Mouse (Mus musculus) CH12.LX (cell line): ENCODE results near the gene Ttc33. TPM values are rescaled to one million over a fixed set of nuclear protein-coding genes. Genes with fewer than 3 reads are reported as not detected.
A peak's percentile ranks its signal among the peaks of the same experiment; 100 is the strongest.

Source experiments
- DNase-seq: peaks from one replicate; pipeline ENCODE4 v3.0.0-alpha.2; 2013; ENCODE audit errors: extremely low read depth
- H3K27ac ChIP-seq: 2 replicates; pipeline ENCODE4 v1.5.1; 2012; ENCODE audit warnings: low read depth, mild to moderate bottlenecking, control low read depth, moderate library complexity; ENCODE audit not compliant: insufficient read depth
- H3K27me3 ChIP-seq: replicated peaks from 2 replicates; pipeline ENCODE3; 2012; ENCODE audit warnings: inconsistent platforms
- H3K36me3 ChIP-seq, 2 experiments: replicated peaks in 1 of 2; 2 replicates each; pipeline versions ENCODE3 to v1.6.1; 2012; ENCODE audit warnings: inconsistent platforms in 1 of 2, low read length in 1 of 2, mild to moderate bottlenecking in 1 of 2, mixed read lengths in 1 of 2, moderate library complexity in 1 of 2; ENCODE audit not compliant: control insufficient read depth in 1 of 2, insufficient read depth in 1 of 2
- H3K4me1 ChIP-seq, 2 experiments: 2 replicates each; pipeline ENCODE4 v1.6.1; 2012; ENCODE audit warnings: inconsistent platforms in 1 of 2, moderate library complexity in 1 of 2; ENCODE audit not compliant: insufficient read depth in 2 of 2, control insufficient read depth in 1 of 2
- H3K4me2 ChIP-seq: 2 replicates; pipeline ENCODE4 v1.6.1; 2012; ENCODE audit warnings: low read depth, mild to moderate bottlenecking, control low read depth; ENCODE audit not compliant: poor library complexity, insufficient read depth, severe bottlenecking
- H3K4me3 ChIP-seq, 3 experiments: fragments of 150-350 bp in 1 of 3; sonication (generic) in 1 of 3; replicated peaks in 1 of 3; 2 replicates each; pipeline versions ENCODE3 to v1.5.1; 2011 to 2012; ENCODE audit warnings: low read depth in 2 of 3, low read length in 2 of 3, mild to moderate bottlenecking in 2 of 3, moderate library complexity in 2 of 3, control low read depth in 1 of 3, improper control_type of control experiment in 1 of 3, inconsistent platforms in 1 of 3, mixed read lengths in 1 of 3; ENCODE audit not compliant: poor library complexity in 1 of 3
- H3K79me2 ChIP-seq: replicated peaks from 2 replicates; pipeline ENCODE4 v1.6.1; 2012; ENCODE audit warnings: mild to moderate bottlenecking, moderate library complexity; ENCODE audit not compliant: control insufficient read depth, poor library complexity, insufficient read depth, severe bottlenecking; ENCODE audit errors: extremely low read depth
- H3K9ac ChIP-seq: 2 replicates; pipeline ENCODE4 v1.6.1; 2012; ENCODE audit warnings: low read depth, mild to moderate bottlenecking, control low read depth, moderate library complexity; ENCODE audit not compliant: insufficient read depth
- H3K9me3 ChIP-seq: replicated peaks from 2 replicates; pipeline ENCODE3; 2012; ENCODE audit warnings: low read length, inconsistent platforms, mixed read lengths
- BHLHE40 ChIP-seq: IDR thresholded peaks from 2 replicates; pipeline ENCODE4 v1.6.1; 2011; ENCODE audit warnings: mild to moderate bottlenecking, low read depth, low read length, improper control_type of control experiment
- CHD1 ChIP-seq: IDR thresholded peaks from 2 replicates; pipeline ENCODE4 v1.6.1; 2012; ENCODE audit warnings: low read depth, low read length, improper control_type of control experiment, inconsistent platforms
- CHD2 ChIP-seq: IDR thresholded peaks from 2 replicates; pipeline ENCODE4 v1.6.1; 2011; ENCODE audit warnings: low read length, improper control_type of control experiment
- CTCF ChIP-seq, 2 experiments: IDR thresholded peaks in 1 of 2; conservative IDR thresholded peaks in 1 of 2; 2 replicates each; pipeline ENCODE4 v1.5.1; 2011 to 2012; ENCODE audit warnings: low read depth in 2 of 2, low read length in 2 of 2, improper control_type of control experiment in 1 of 2, inconsistent platforms in 1 of 2, mild to moderate bottlenecking in 1 of 2, moderate library complexity in 1 of 2
- ELF1 ChIP-seq: IDR thresholded peaks from 2 replicates; pipeline ENCODE4 v1.6.1; 2014; ENCODE audit warnings: low read depth, mild to moderate bottlenecking, inconsistent platforms, low read length, improper control_type of control experiment
- GABPA ChIP-seq: IDR thresholded peaks from 2 replicates; pipeline ENCODE4 v1.6.1; 2012; ENCODE audit warnings: low read depth, low read length, improper control_type of control experiment, inconsistent platforms; ENCODE audit not compliant: insufficient replicate concordance
- HCFC1 ChIP-seq: IDR thresholded peaks from 2 replicates; pipeline ENCODE4 v1.6.1; 2012; ENCODE audit warnings: low read depth, mild to moderate bottlenecking, inconsistent platforms, low read length, improper control_type of control experiment
- IRF4 ChIP-seq: IDR thresholded peaks from 2 replicates; pipeline ENCODE4 v1.6.1; 2014; ENCODE audit warnings: low read depth, mild to moderate bottlenecking, inconsistent platforms, low read length, improper control_type of control experiment
- JUN ChIP-seq: IDR thresholded peaks from 2 replicates; pipeline ENCODE4 v1.6.1; 2011; ENCODE audit warnings: low read depth, mild to moderate bottlenecking, low read length, improper control_type of control experiment, moderate library complexity; ENCODE audit not compliant: insufficient read depth
- JUND ChIP-seq: conservative IDR thresholded peaks from 2 replicates; pipeline ENCODE4 v1.6.1; 2011; ENCODE audit warnings: low read depth, low read length, improper control_type of control experiment
- KAT2A ChIP-seq: IDR thresholded peaks from 2 replicates; pipeline ENCODE4 v1.6.1; 2012; ENCODE audit warnings: low read length, improper control_type of control experiment, inconsistent platforms; ENCODE audit not compliant: insufficient replicate concordance
- MAFK ChIP-seq: IDR thresholded peaks from 2 replicates; pipeline ENCODE4 v1.6.1; 2011; ENCODE audit warnings: low read length, improper control_type of control experiment; ENCODE audit not compliant: insufficient replicate concordance
- MAX ChIP-seq: IDR thresholded peaks from 2 replicates; pipeline ENCODE4 v1.6.1; 2011; ENCODE audit warnings: low read length, improper control_type of control experiment
- MXI1 ChIP-seq: IDR thresholded peaks from 2 replicates; pipeline ENCODE4 v1.6.1; 2011; ENCODE audit warnings: mild to moderate bottlenecking, low read depth, low read length, improper control_type of control experiment
- PAX5 ChIP-seq: IDR thresholded peaks from 2 replicates; pipeline ENCODE4 v1.6.1; 2012; ENCODE audit warnings: low read length, inconsistent platforms, mixed read lengths
- RAD21 ChIP-seq: IDR thresholded peaks from 2 replicates; pipeline ENCODE4 v1.6.1; 2011; ENCODE audit warnings: low read depth, mild to moderate bottlenecking, low read length, improper control_type of control experiment, moderate library complexity
- SMC3 ChIP-seq: IDR thresholded peaks from 2 replicates; pipeline ENCODE4 v1.6.1; 2011; ENCODE audit warnings: low read depth, low read length, improper control_type of control experiment
- UBTF ChIP-seq: IDR thresholded peaks from 2 replicates; pipeline ENCODE4 v1.6.1; 2012; ENCODE audit warnings: low read depth, mild to moderate bottlenecking, inconsistent platforms, low read length, improper control_type of control experiment, moderate library complexity
- USF1 ChIP-seq: IDR thresholded peaks from 2 replicates; pipeline ENCODE4 v1.6.1; 2014; ENCODE audit warnings: low read depth, mild to moderate bottlenecking, inconsistent platforms, low read length, improper control_type of control experiment
- USF2 ChIP-seq: conservative IDR thresholded peaks from 2 replicates; pipeline ENCODE4 v1.6.1; 2011; ENCODE audit warnings: low read depth, low read length, improper control_type of control experiment
- ZC3H11A ChIP-seq: IDR thresholded peaks from 2 replicates; pipeline ENCODE4 v1.6.1; 2012; ENCODE audit warnings: low read depth, mild to moderate bottlenecking, inconsistent platforms, low read length, improper control_type of control experiment
- ZKSCAN1 ChIP-seq: IDR thresholded peaks from 2 replicates; pipeline ENCODE4 v1.6.1; 2012; ENCODE audit warnings: low read depth, inconsistent platforms, low read length, improper control_type of control experiment, borderline replicate concordance
- ZMIZ1 ChIP-seq: IDR thresholded peaks from 2 replicates; pipeline ENCODE4 v1.6.1; 2012; ENCODE audit warnings: low read depth, mild to moderate bottlenecking, inconsistent platforms, low read length, improper control_type of control experiment
- dilution Hi-C: fragments of 300-500 bp; cut with MboI; formaldehyde crosslinking; loops from 2 replicates; pipeline ENCODE4 v1.14.3; 2020; ENCODE audit warnings: low sequenced_read_pairs; ENCODE audit not compliant: extremely low pct_unique_long_range_greater_than_20kb, extremely low pct_ligation_motif_present
- in situ Hi-C: fragments of 300-500 bp; cut with MboI; formaldehyde crosslinking; loops from 3 replicates; pipeline ENCODE4 v1.14.3; 2019; ENCODE audit warnings: low sequenced_read_pairs, low pct_ligation_motif_present, low pct_unique_long_range_greater_than_20kb, mixed read lengths
- polyA plus RNA-seq: library from polyadenylated mRNA; unstranded; fragments of >175 nt; gene quantifications from 2 replicates; pipeline ENCODE4 v1.2.1, GENCODE M21; 2012; ENCODE audit warnings: low read depth; ENCODE audit not compliant: insufficient read length
- total RNA-seq, 2 experiments: library from RNA; depleted of rRNA; stranded (reverse); fragments of 300-350 nt in 1 of 2; fragments of >200 nt in 1 of 2; gene quantifications; 2 replicates each; pipeline ENCODE4 v1.2.3; 2012 to 2014

Gene Ttc33
- total and polyA plus RNA-seq, 3 experiments = 24.5 to 53.6 (median 34.8) TPM

- no peaks in the 10 kb centered on the region for H3K9me3 ChIP-seq
- no peak overlapping the region for H3K27ac ChIP-seq
- peaks cover 9% of the 10 kb centered on the region for H3K79me2 ChIP-seq
- no peak overlapping the region for H3K4me3 ChIP-seq
- no peak overlapping the region for H3K9ac ChIP-seq
- peaks cover 9 to 33% of the 10 kb centered on the region in 2 experiments for H3K36me3 ChIP-seq
- no peak overlapping the region for H3K4me2 ChIP-seq
- TF ChIP-seq RAD21 = no peak
- no peak for TF ChIP-seq USF2
- TF ChIP-seq BHLHE40 = no peak
- no peak for TF ChIP-seq ZC3H11A
- no peak for TF ChIP-seq MXI1
- no peak for TF ChIP-seq USF1
- TF ChIP-seq ZMIZ1 = no peak
- TF ChIP-seq HCFC1 = no peak
- TF ChIP-seq GABPA = no peak
- TF ChIP-seq CHD2 = no peak
- no peak for TF ChIP-seq CTCF (conservative IDR thresholded peaks at IDR 0.05 in 1 of 2, IDR thresholded peaks at IDR 0.05 in 1 of 2; ENCODE audit: low read depth in 2 of 2, low read length in 2 of 2)
- TF ChIP-seq MAFK = no peak
- no peak for TF ChIP-seq ELF1
- TF ChIP-seq ZKSCAN1 = no peak
- TF ChIP-seq CHD1 = no peak
- DNase-seq = no peak
- in situ Hi-C loops = loop anchor here (25.0 kb wide), 3 partner anchors 377 to 977 kb away; no protein-coding TSS in a partner anchor
- H3K4me1 ChIP-seq = peaks cover 7 to 32% of the 10 kb centered on the region in 2 experiments; a peak in 3 of 4 replicates
- no peaks in the 10 kb centered on the region for H3K27me3 ChIP-seq
- dilution Hi-C loops = no loop called here
These were observed 50.2 kb downstream of the Ttc33 start for GRCm38 (mm10) chr15:5235527-5235926.

GRCm38 (mm10) chr15:5236538-5236937 is 51.2 kb downstream of the Ttc33 start:
- Histone ChIP-seq H3K4me1 (peaks cover 7 to 39% of the 10 kb centered on the region in 2 experiments; a peak in 3 of 4 replicates), H3K27me3 (no peaks in the 10 kb centered on the region), H3K4me3 (peak overlapping the region in 1 of 3 experiments; percentile 24), H3K4me2 (peak overlapping the region; percentile 29; the same call in 1 of the 2 replicates), H3K9me3 (no peaks in the 10 kb centered on the region), H3K27ac (no peak overlapping the region), H3K36me3 (peaks cover 9 to 33% of the 10 kb centered on the region in 2 experiments), H3K79me2 (peaks cover 9% of the 10 kb centered on the region), H3K9ac (no peak overlapping the region; the same call in 1 of the 2 replicates)
- peak; percentile 83 for DNase-seq
- in situ Hi-C loops = loop anchor here (25.0 kb wide), 3 partner anchors 376 to 976 kb away; no protein-coding TSS in a partner anchor
- dilution Hi-C loops = no loop called here
- TF ChIP-seq IRF4 (0 out of 2 replicates have a peak, but pooled peaks have one; percentile 13), GABPA (no peak), MAFK (no peak), CTCF (conservative IDR thresholded peaks at IDR 0.05 in 1 of 2, IDR thresholded peaks at IDR 0.05 in 1 of 2; ENCODE audit: low read depth in 2 of 2, low read length in 2 of 2) (peak; percentile 84 to 93), JUND (no peak), ZC3H11A (peak; percentile 56), MXI1 (no peak), ZKSCAN1 (no peak), BHLHE40 (0 out of 2 replicates have a peak, but pooled peaks have one; percentile 6), UBTF (no peak), SMC3 (peak; percentile 92), MAX (no peak), RAD21 (peak; percentile 97), JUN (no peak), KAT2A (no peak), PAX5 (no peak)
